Mouse (Mus musculus) neural tube, postnatal 0 days (tissue): Measurements from ENCODE around the gene Ephb1. TPM values are rescaled to one million over a fixed set of nuclear protein-coding genes. Genes with fewer than 3 reads are reported as not detected.

Source experiments
- microRNA-seq: library from miRNA; unstranded; fragments of <30 nt; microRNA quantifications from one replicate; pipeline ENCODE4, GENCODE M21; 2016
- polyA plus RNA-seq: library from polyadenylated mRNA; unstranded; fragments of >200 nt; fragmentation: Nextera tagmentation; extraction: Ambion mirVana; gene quantifications from 2 replicates; pipeline ENCODE4 v1.2.1, GENCODE M21; 2015

Gene Ephb1
- 31.0 and 31.8 TPM in 2 replicates for polyA plus RNA-seq

GRCm38 (mm10) chr9:102354561-102354973, at the start of gene Ephb1:
TSS of gene Ephb1 (minus strand) at chr9:102354693.

Small RNA genes within 50 kb of the gene (microRNA-seq; reads per million reads assigned to microRNA genes)
- not detected for gene Mir7243

Other genes with a start within 250 kb of the Ephb1 start
- 0.72 and 1.2 TPM in 2 replicates for gene Ky, start 151.1 kb upstream of the Ephb1 start, polyA plus RNA-seq